Mouse (Mus musculus): ENCODE measurements around the gene Dscam. TPM values are rescaled to one million over a fixed set of nuclear protein-coding genes. Genes with fewer than 3 reads are reported as not detected.

Dscam gene
- total RNA-seq, 2 experiments from 2014 or later = 39.5 to 43.1 TPM

GRCm38 (mm10) chr16:96624570-96625411 lies 545.8 kb downstream of the Dscam start:
- intact Hi-C loops (cut with DNase I) = no loop called here
- DNase-seq = peak; percentile 13

DNA sequence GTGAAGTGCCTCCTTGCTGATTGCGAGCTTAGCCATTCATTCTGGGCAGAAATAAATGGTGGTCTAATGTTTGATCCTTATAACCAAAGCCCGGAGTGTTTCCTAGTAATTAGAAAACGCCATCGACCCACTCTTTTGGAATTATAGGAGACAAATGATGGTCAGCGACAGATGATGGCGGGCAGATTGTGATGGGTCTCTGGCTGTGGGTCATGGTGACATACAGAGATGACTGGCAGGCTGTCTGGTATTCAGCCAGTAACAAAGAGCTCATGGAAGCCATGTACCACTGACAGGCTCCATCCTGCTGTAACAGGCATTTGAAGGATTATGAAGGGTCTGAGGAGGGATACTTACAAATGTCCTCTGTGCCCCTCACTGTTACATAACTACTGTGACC lies 549.7 kb downstream of the Dscam start:
- DNase-seq = peak; percentile 36
- intact Hi-C loops (cut with DNase I) = no loop called here

DNA sequence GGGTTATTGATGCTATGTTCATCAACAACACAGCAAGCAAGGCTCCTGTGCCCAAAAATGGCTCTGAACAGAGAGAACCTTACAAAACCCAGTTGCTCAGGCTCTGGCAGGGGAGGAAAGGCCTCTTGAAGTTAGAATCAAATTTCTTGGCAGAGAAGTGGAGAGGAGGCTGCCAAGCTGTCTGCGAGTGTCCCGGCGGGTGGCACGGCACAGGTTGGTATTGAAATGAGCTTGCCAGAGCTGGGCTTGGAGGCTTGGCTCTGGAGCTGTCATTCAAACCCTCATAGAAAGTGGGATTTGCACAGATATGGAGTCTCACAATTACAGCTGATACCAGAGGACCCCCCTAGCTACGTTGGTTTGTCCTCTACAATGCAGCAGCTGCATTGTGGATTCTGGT lies 550.1 kb downstream of the Dscam start:
- peak; percentile 90 for DNase-seq
- intact Hi-C loops (cut with DNase I) = no loop called here

DNA sequence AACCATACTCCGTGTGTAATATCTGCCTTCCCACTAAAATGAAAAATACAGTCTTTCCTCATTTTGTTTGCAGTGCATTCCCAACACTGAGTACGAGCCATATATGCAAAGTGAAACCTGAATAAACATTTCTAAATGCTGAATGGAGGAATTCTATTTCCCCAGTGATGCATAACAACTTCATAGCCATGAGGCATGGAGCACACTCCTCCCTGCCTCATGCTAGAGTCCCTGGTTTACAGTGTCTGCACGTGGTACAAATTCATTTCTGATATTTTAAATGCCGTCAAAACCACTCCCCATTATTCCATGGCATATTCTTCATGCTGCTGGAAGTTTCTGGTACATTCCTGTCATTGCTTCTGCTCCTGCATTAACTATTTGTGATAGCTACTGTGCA lies 552.8 kb downstream of the Dscam start:
- intact Hi-C loops (cut with DNase I) = no loop called here
- DNase-seq = no peak

DNA sequence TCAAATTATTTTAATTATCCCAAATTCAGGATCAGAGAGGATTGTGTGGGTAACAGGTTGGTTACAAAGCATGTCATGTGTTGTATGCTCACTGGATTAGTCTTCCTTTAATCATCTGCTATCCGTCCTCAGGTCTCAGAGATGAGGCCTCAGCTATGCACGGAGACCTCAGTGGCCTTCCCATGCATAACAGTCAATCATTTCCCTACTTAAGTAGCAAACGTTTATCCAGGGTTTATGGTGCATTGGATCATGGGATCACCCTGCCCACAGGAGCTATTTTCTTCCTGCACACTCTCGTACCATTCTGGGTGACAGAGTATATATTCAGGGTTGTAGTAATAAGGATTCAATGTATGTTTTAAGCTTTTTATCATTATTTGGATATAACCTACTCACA lies 557.3 kb downstream of the Dscam start:
- no peak for DNase-seq
- intact Hi-C loops (cut with DNase I) = no loop called here

DNA sequence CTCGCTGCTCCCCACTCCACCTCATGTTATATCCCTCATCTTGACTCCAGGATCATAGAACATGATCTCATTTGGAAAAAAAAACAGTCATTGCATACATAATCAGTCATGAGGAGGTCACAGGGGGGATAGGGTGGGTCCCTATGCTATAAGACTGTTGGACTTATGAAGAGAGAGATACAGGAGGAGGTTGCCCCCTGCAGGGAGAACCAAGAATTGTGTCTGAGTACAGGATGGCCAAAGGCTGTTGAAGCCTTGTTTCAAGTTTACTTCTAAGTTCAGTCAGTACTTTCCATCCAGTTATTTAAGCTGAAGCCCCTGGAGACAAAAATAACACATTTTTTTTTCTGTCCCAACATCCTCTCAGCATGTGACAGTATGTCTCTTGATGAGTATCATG lies 559.7 kb downstream of the Dscam start:
- DNase-seq = peak; percentile 63
- intact Hi-C loops (cut with DNase I) = no loop called here

DNA sequence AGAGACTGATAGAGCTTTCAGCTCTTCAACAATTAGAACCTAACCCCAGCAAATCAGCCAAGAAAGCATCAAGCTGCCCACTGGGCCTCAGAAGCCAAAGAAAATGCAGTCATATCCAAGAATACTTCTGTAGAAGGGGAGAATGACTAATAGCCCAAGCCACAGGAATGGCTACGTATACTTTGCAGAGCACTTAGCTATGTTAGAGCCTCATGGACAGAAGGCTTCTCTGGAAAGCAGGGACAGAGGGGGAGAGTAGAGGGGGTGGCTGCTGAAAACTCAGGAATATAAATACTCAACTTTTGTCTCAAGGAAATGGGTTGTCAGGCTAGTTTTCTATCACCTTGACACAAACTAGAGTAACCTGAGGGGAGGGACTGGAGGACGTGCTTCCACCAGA lies 568.3 kb downstream of the Dscam start:
- no peak for DNase-seq
- intact Hi-C loops (cut with DNase I) = no loop called here

DNA sequence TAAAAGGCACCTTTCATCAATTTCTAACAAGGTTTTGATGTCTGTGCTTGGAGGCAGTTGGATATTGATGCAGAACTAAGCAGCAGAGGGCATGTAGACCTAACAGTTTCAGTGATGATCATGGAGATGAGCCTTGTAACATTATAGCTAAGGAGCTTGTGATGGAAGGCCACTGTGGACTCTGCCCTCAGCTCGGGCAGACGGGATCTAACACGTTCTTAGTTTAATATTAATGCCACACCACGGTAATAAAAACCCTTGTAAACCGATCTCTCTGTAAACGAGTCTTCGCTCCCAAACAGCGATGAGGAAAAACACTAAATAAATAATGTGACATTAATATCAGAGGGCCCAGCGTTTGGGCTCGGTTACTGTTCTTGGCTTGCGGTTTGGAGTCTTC lies 569.8 kb downstream of the Dscam start:
- no peak for DNase-seq
- intact Hi-C loops (cut with DNase I) = no loop called here

- intact Hi-C loops (cut with DNase I) = no loop called here
Observed at GRCm38 (mm10) chr16:96599401-96600060, 571.0 kb downstream of the Dscam start.

DNA sequence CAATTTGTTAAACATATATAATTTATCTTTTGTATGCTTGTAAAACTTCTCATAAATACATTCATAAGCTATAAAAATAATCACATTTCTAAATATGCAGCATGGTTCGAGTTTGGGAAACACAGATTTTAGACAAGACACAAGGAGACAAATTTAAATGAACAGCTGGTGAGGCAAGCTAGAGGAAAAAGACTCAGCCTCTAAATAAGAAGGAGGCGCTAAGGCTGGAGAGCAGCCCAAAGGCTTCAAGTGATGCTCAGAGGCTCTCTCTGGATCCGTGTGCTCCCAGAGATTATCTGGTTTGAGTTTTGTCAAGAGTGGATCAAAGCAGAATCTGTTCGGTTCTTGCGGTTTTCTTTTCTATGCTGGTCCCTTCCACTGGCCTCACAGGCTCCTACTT lies 594.7 kb downstream of the Dscam start:
- intact Hi-C loops (cut with DNase I) = no loop called here
- no peak for DNase-seq

More at GRCm38 (mm10) chr16:96599401-96600060, 571.0 kb downstream of the Dscam start:
- DNase-seq = no peak

DNA sequence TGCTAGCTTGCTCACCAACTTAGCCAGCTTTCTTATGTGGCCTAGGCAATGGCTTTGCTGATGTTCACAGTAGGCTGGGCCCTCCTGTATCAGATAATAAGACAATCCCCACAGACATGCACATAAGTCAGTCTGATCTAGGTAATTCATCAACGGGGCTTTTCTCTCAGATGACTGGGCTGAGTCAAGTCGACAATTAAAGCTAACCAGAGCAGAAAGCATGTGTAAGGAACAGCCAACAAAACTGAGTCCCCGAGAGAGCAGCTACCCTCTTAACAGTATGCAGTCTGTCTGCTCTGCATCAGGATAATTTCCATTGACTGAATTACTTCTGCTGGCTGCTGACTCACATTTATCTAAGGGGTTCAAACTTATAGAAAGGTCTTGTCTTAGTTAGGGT lies 603.1 kb downstream of the Dscam start:
- intact Hi-C loops (cut with DNase I) = no loop called here
- no peak for DNase-seq

GRCm38 (mm10) chr16:96563350-96564257 lies 606.9 kb downstream of the Dscam start:
- intact Hi-C loops (cut with DNase I) = no loop called here
- peak; percentile 23 for DNase-seq

DNA sequence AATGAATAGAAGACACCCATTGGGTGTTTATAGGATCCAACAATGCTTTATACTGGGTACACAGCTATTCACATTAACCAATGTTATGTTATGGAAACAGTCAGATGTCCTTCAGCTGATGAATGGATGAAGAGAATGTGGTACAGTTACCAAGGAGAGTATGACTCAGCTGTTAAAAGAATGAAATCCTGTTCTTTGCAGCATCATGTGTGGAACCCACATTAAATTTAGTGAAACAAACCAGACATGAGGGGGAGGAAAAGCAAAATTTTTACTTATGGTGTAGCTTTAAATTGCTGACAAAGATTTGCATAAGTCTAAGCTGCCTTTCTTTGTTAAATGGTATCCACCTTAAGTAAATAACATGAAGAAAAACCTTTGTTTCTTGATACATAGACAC lies 610.8 kb downstream of the Dscam start:
- no peak for DNase-seq
- intact Hi-C loops (cut with DNase I) = no loop called here

DNA sequence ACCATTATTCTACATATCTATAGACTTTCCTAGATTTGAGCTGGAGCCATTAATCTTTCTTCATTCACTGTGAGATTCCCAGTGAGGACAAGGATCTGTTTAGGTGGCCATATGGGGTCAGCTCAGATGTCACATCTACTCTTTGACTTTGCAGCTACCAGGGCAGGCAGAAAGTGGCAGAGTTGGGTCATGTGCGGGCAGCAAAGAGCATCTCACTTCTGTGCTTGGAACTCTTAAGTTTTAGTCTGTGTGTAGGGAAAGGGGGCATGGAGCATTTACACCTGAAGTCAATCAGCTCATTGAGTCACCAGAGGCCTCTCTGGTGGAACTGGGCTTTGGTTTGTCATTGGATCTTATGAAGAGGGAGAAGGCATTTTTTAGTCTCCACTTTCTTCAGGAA lies 612.2 kb downstream of the Dscam start:
- intact Hi-C loops (cut with DNase I) = no loop called here
- DNase-seq = no peak

DNA sequence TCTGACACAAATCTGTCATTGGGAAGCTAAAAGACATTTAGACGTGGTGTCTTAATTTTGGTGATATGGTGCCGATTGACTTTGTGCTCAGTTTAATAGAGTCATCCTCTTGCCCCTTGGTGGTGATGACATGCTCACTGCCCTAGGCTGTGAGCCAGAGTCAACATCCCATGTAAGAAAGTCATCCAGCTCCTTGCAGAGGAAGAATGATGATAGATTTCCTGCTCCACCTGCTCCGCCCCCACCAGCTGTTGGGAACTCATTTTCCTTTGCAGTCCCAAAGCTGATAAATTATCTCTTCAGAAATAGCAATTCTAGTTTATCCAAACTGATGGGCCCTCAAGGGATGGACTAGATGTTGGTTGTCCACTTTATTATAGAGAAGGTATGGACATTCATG lies 613.9 kb downstream of the Dscam start:
- intact Hi-C loops (cut with DNase I) = no loop called here
- no peak for DNase-seq

DNA sequence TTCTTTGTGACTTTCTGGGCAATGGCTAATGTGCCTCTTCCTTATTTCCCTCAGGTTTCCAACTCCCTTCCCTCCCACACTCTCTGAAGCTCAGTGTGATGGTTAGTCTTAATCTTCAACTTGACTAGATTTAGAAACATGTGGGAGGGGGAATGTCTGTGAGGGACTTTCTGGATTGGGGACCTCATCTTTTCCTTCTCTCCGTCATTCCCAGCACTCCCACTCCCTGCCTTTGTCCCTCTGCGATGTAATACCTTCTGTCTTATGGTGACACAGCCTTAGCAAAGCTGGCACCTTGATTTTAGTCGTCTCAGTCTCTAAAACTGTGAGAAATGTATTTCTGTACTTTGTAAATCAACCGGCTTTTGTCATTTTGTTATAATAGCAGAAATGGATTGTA lies 615.1 kb downstream of the Dscam start:
- no peak for DNase-seq
- intact Hi-C loops (cut with DNase I) = no loop called here

DNA sequence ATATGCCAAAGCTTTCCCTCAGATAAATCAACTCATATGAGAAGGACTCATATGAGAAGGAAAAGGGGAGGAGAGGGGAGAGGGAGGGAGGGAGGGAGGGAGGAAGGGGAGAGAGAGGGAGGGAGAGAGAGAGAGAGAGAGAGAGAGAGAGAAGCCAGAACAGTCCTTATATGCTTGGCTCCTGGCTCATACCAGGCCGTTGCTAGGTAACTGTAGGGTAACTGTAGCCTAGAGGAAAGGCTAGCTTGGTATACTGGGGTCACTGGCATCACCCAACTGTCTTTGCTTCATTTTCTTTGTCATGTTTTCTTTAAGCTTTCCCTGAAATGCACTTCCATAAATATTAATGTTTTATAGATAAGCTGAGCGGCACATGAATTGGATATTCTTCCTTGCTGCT lies 617.9 kb downstream of the Dscam start:
- intact Hi-C loops (cut with DNase I) = no loop called here
- DNase-seq = no peak

GRCm38 (mm10) chr16:96541056-96541455 lies 629.5 kb downstream of the Dscam start:
- intact Hi-C loops (cut with DNase I) = no loop called here
- no peak for DNase-seq

Measured in left cerebral cortex, postnatal 4 days (tissue).